Mouse (Mus musculus): ENCODE data around the gene Cdk1.
A peak's percentile ranks its signal among the peaks of the same experiment; 100 is the strongest.

GRCm38 (mm10) chr10:69320667-69321518 is 31.8 kb downstream of the Cdk1 start:
- peak; percentile 57 to 97; a peak in 3 of 4 replicates for TF ChIP-seq CTCF (conservative IDR thresholded peaks at IDR 0.05 in 1 of 2, IDR thresholded peaks at IDR 0.05 in 1 of 2; ENCODE audit: low read depth in 2 of 2, low read length in 2 of 2)
- peak; percentile 75 for TF ChIP-seq ELF1 (IDR thresholded peaks at IDR 0.05; ENCODE audit: low read depth, low read length)
- TF ChIP-seq HCFC1 (IDR thresholded peaks at IDR 0.05; ENCODE audit: low read depth, low read length): peak; percentile 52
- TF ChIP-seq POLR2A (IDR thresholded peaks at IDR 0.05; ENCODE audit: low read depth, low read length): no peak
